Mouse (Mus musculus) olfactory bulb, adult 2 months (tissue): ENCODE measurements around the gene St6galnac3.

Experiments
- CTCF ChIP-seq: fragments of 200-500 bp; IDR thresholded peaks from 2 replicates; pipeline ENCODE4 v1.5.1; 2012; ENCODE audit warnings: low read depth, mild to moderate bottlenecking, low read length, moderate library complexity; ENCODE audit not compliant: insufficient read depth
- POLR2A ChIP-seq: fragments of 200-500 bp; IDR thresholded peaks from 2 replicates; pipeline ENCODE4 v1.6.1; 2012; ENCODE audit warnings: mild to moderate bottlenecking, low read depth, low read length, moderate library complexity; ENCODE audit not compliant: insufficient read depth

GRCm38 (mm10) chr3:153618976-153619375 is 106.0 kb downstream of the St6galnac3 start:
- no peak for TF ChIP-seq POLR2A
- TF ChIP-seq CTCF, result no peak
